Mouse (Mus musculus) v-Abl transformed pro-B cells (cell line): Measurements from ENCODE around the gene Sema4d.

Experiments used
- in situ Hi-C, 2 experiments: fragments of 400-800 bp; cut with MboI; formaldehyde crosslinking; loops; one replicate each; pipeline ENCODE4 v1.15.1; 2025; ENCODE audit not compliant: unreplicated experiment in 2 of 2

Gene Sema4d

GRCm38 (mm10) chr13:51818170-51818943 lies 24.8 kb upstream of the Sema4d start:
- in situ Hi-C loops: no loop called here

GRCm38 (mm10) chr13:51816559-51817041 lies 23.1 kb upstream of the Sema4d start:
- in situ Hi-C loops: no loop called here

- in situ Hi-C loops: no loop called here
These were observed 22.4 kb upstream of the Sema4d start for GRCm38 (mm10) chr13:51815865-51816504.

- in situ Hi-C loops: loop anchor here (5.0 kb wide), 2 partner anchors 127 to 157 kb away; no protein-coding TSS in a partner anchor
These were observed 21.1 kb upstream of the Sema4d start for GRCm38 (mm10) chr13:51814646-51815045.

GRCm38 (mm10) chr13:51813621-51814615 lies 20.4 kb upstream of the Sema4d start:
- in situ Hi-C loops: loop anchor here (5.0 kb wide), 2 partner anchors 127 to 157 kb away; no protein-coding TSS in a partner anchor

GRCm38 (mm10) chr13:51808141-51808540 lies 14.6 kb upstream of the Sema4d start:
- in situ Hi-C loops: no loop called here

- in situ Hi-C loops: no loop called here
These were observed 12.7 kb upstream of the Sema4d start for GRCm38 (mm10) chr13:51806220-51806619.

GRCm38 (mm10) chr13:51805634-51806033 lies 12.1 kb upstream of the Sema4d start:
- in situ Hi-C loops: no loop called here

GRCm38 (mm10) chr13:51800921-51801320 lies 7.4 kb upstream of the Sema4d start:
- in situ Hi-C loops: no loop called here

- in situ Hi-C loops: loop anchor here in 1 of 2 experiments (10.0 kb wide), 1 partner anchor 55 kb away; no protein-coding TSS in a partner anchor
These were observed 6.4 kb upstream of the Sema4d start for GRCm38 (mm10) chr13:51799735-51800522.

GRCm38 (mm10) chr13:51797899-51798746 lies 4.6 kb upstream of the Sema4d start:
- in situ Hi-C loops: loop anchor here in 1 of 2 experiments (10.0 kb wide), 1 partner anchor 53 kb away; no protein-coding TSS in a partner anchor

- in situ Hi-C loops: loop anchor here (5.0 to 10.0 kb wide), 2 partner anchors 49 to 52 kb away; no protein-coding TSS in a partner anchor
These were observed 401 bp upstream of the Sema4d start for GRCm38 (mm10) chr13:51793948-51794347.

GRCm38 (mm10) chr13:51792729-51793424 lies 670 bp downstream of the Sema4d start:
- in situ Hi-C loops: loop anchor here (5.0 to 10.0 kb wide), 2 partner anchors 48 to 51 kb away; no protein-coding TSS in a partner anchor

- in situ Hi-C loops: loop anchor here (5.0 to 10.0 kb wide), 2 partner anchors 47 to 50 kb away; no protein-coding TSS in a partner anchor
These were observed 1.4 kb downstream of the Sema4d start for GRCm38 (mm10) chr13:51792135-51792573.

- in situ Hi-C loops: loop anchor here (5.0 to 10.0 kb wide), 2 partner anchors 47 to 49 kb away; no protein-coding TSS in a partner anchor
These were observed 1.9 kb downstream of the Sema4d start for GRCm38 (mm10) chr13:51791604-51792003.

GRCm38 (mm10) chr13:51790793-51791192 lies 2.8 kb downstream of the Sema4d start:
- in situ Hi-C loops: loop anchor here (5.0 to 10.0 kb wide), 2 partner anchors 46 to 48 kb away; no protein-coding TSS in a partner anchor

GRCm38 (mm10) chr13:51787858-51788257 lies 5.7 kb downstream of the Sema4d start:
- in situ Hi-C loops: no loop called here

GRCm38 (mm10) chr13:51786616-51787015 lies 6.9 kb downstream of the Sema4d start:
- in situ Hi-C loops: no loop called here
